Mouse (Mus musculus) kidney, adult 2 months (tissue): ENCODE results near the gene Tyk2.

Experiments used
- CTCF ChIP-seq: fragments of 200-500 bp; conservative IDR thresholded peaks from 2 replicates; pipeline ENCODE4 v1.5.1; 2011; ENCODE audit warnings: low read depth, mild to moderate bottlenecking, control low read depth, low read length, moderate library complexity, mixed read lengths; ENCODE audit not compliant: insufficient read depth, insufficient read length
- POLR2A ChIP-seq: fragments of 200-500 bp; IDR thresholded peaks from one replicate; pipeline ENCODE4 v1.6.1; 2011; ENCODE audit warnings: low read depth, low read length, control low read depth

GRCm38 (mm10) chr9:21117073-21117472 is 14.0 kb downstream of the Tyk2 start:
- TF ChIP-seq POLR2A (no peak), CTCF (no peak)
